Mouse (Mus musculus): ENCODE measurements at regions not wholly inside any gene's neighbourhood (a gene's known extent, or its start where the extent isn't known, plus 50 kb on each side); places are given as distances from the start of the nearest gene placed in this dataset.
A peak's percentile ranks its signal among the peaks of the same experiment; 100 is the strongest.

- ATAC-seq (ENCODE audit: low FRiP score) (no peak), DNase-seq (ENCODE audit: low spot score) (peak; percentile 43)
- Histone ChIP-seq H3K4me3 (replicated peaks; ENCODE audit: low read length) (no peak overlapping the region), H3K4me2 (replicated peaks) (no peak overlapping the region), H3K27ac (no peak overlapping the region), H3K9ac (no peak overlapping the region), H3K27me3 (ENCODE audit: control insufficient read depth, insufficient read depth, low read length) (0 out of 2 replicates have a peak, but pooled peaks cover 8% of the 10 kb centered on the region), H3K9me3 (ENCODE audit: control insufficient read depth, low read length) (no peaks in the 10 kb centered on the region), H3K36me3 (replicated peaks; ENCODE audit: control insufficient read depth, insufficient read depth) (no peaks in the 10 kb centered on the region), H3K4me1 (replicated peaks; ENCODE audit: control insufficient read depth, insufficient read depth, low read length) (peaks cover 10% of the 10 kb centered on the region)
- 42% methylated on average over 6 of the region's 6 CpGs for WGBS
Observed at GRCm38 (mm10) chr9:46511307-46511706, 191.5 kb upstream of the 4931429L15Rik start.

DNA sequence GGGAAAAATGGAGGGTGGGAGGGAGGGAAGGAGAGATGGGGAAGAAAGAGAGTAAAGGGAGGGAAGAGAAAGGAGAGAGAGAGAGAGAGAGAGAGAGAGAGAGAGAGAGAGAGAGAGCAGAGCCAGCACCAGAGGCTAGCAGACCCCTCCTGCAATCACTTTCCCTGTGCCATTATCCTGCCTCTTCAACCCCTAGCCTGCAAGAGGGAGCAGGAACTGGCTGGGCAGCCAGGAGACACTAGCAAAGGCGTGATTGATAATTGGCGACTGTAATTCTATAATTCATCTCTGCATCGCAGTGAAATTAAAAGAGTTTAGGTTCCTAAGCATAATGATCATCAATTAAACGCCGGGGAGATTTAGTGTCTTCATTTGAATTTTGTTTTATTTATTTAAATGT lies 190.1 kb upstream of the 4931429L15Rik start:
- no peak for DNase-seq (ENCODE audit: low spot score)
- 56% methylated on average over 5 of the region's 5 CpGs for WGBS
- Histone ChIP-seq H3K36me3 (replicated peaks; ENCODE audit: control insufficient read depth, insufficient read depth) (no peaks in the 10 kb centered on the region), H3K4me2 (replicated peaks) (no peak overlapping the region), H3K27ac (no peak overlapping the region), H3K4me3 (replicated peaks; ENCODE audit: low read length) (no peak overlapping the region), H3K27me3 (ENCODE audit: control insufficient read depth, insufficient read depth, low read length) (0 out of 2 replicates have a peak, but pooled peaks cover 8% of the 10 kb centered on the region), H3K9ac (no peak overlapping the region), H3K4me1 (replicated peaks; ENCODE audit: control insufficient read depth, insufficient read depth, low read length) (peaks cover 11% of the 10 kb centered on the region), H3K9me3 (ENCODE audit: control insufficient read depth, low read length) (no peaks in the 10 kb centered on the region)
- no peak for ATAC-seq (ENCODE audit: low FRiP score)

GRCm38 (mm10) chr9:46509458-46509857 lies 189.7 kb upstream of the 4931429L15Rik start:
- no peaks in the 10 kb centered on the region for H3K36me3 ChIP-seq (replicated peaks; ENCODE audit: control insufficient read depth, insufficient read depth)
- peaks cover 16% of the 10 kb centered on the region for H3K4me1 ChIP-seq (replicated peaks; ENCODE audit: control insufficient read depth, insufficient read depth, low read length)
- H3K4me2 ChIP-seq (replicated peaks) = no peak overlapping the region
- no peak overlapping the region for H3K27ac ChIP-seq
- no peaks in the 10 kb centered on the region for H3K9me3 ChIP-seq (ENCODE audit: control insufficient read depth, low read length)
- ATAC-seq (ENCODE audit: low FRiP score) = no peak
- WGBS = 11% methylated on average over 5 of the region's 5 CpGs
- H3K9ac ChIP-seq = no peak overlapping the region
- H3K4me3 ChIP-seq (replicated peaks; ENCODE audit: low read length) = no peak overlapping the region
- H3K27me3 ChIP-seq (ENCODE audit: control insufficient read depth, insufficient read depth, low read length) = 0 out of 2 replicates have a peak, but pooled peaks cover 8% of the 10 kb centered on the region
- peak; percentile 46 for DNase-seq (ENCODE audit: low spot score)

DNA sequence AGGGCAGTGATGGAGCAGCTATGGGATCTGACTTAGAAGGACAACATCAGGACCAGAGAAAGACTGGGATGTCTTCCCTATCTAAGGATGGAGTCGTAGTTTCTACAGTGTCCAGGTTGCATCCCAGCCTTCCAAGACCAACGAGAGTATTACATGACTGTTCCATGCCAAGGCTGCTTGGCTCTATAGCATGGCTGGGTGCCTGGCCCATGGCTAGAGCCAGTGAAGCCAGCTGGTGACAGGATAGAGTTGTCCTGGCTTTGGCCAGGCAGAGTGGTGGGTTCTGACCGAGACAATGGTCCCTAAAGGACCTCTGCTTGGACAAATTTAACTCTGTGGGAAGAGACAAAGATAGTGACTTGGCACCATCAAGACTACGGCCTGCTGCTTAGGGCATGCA lies 187.2 kb upstream of the 4931429L15Rik start:
- Histone ChIP-seq H3K9me3 (ENCODE audit: control insufficient read depth, low read length) (no peaks in the 10 kb centered on the region), H3K36me3 (replicated peaks; ENCODE audit: control insufficient read depth, insufficient read depth) (no peaks in the 10 kb centered on the region), H3K9ac (no peak overlapping the region), H3K4me1 (replicated peaks; ENCODE audit: control insufficient read depth, insufficient read depth, low read length) (peaks cover 31% of the 10 kb centered on the region), H3K27ac (no peak overlapping the region), H3K4me2 (replicated peaks) (no peak overlapping the region), H3K27me3 (ENCODE audit: control insufficient read depth, insufficient read depth, low read length) (0 out of 2 replicates have a peak, but pooled peaks cover 8% of the 10 kb centered on the region), H3K4me3 (replicated peaks; ENCODE audit: low read length) (no peak overlapping the region)
- DNase-seq (ENCODE audit: low spot score) (no peak), ATAC-seq (ENCODE audit: low FRiP score) (no peak)
- WGBS = 91% methylated on average over 4 of the region's 4 CpGs

DNA sequence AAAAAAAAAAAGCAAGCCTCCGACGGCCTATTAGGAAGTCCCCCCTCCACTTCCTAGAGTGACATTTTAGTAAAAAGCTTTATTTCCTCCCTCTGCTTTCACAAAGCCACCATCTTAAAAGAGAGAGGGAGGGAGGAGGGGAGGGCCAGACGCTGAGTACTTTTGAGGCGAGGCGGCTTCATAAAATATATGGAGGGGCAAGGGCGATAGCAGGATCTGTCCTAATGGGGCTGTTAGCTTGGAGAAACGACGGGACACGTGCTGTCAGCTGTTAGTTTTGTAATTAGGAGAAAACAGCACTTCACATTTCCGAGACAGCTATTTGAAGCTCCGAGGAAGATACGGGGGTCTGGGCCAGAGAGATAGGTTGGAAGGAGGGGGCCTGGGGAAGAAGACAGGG lies 184.8 kb upstream of the 4931429L15Rik start:
- Histone ChIP-seq H3K4me1 (replicated peaks; ENCODE audit: control insufficient read depth, insufficient read depth, low read length) (peaks cover 21% of the 10 kb centered on the region; the same call in 1 of the 2 replicates), H3K27ac (no peak overlapping the region), H3K4me2 (replicated peaks) (no peak overlapping the region), H3K36me3 (replicated peaks; ENCODE audit: control insufficient read depth, insufficient read depth) (no peaks in the 10 kb centered on the region), H3K9ac (no peak overlapping the region), H3K27me3 (ENCODE audit: control insufficient read depth, insufficient read depth, low read length) (0 out of 2 replicates have a peak, but pooled peaks cover 4% of the 10 kb centered on the region), H3K4me3 (replicated peaks; ENCODE audit: low read length) (no peak overlapping the region), H3K9me3 (ENCODE audit: control insufficient read depth, low read length) (no peaks in the 10 kb centered on the region)
- DNase-seq (ENCODE audit: low spot score) (no peak), ATAC-seq (ENCODE audit: low FRiP score) (no peak)
- 21% methylated on average over 12 of the region's 12 CpGs for WGBS

- H3K27ac ChIP-seq = no peak overlapping the region
- 0 out of 2 replicates have a peak, but pooled peaks cover 4% of the 10 kb centered on the region for H3K27me3 ChIP-seq (ENCODE audit: control insufficient read depth, insufficient read depth, low read length)
- H3K9ac ChIP-seq = no peak overlapping the region
- no peaks in the 10 kb centered on the region for H3K9me3 ChIP-seq (ENCODE audit: control insufficient read depth, low read length)
- WGBS = 16% methylated on average over 3 of the region's 3 CpGs
- DNase-seq (ENCODE audit: low spot score) (peak; percentile 48), ATAC-seq (ENCODE audit: low FRiP score) (no peak)
- no peaks in the 10 kb centered on the region for H3K36me3 ChIP-seq (replicated peaks; ENCODE audit: control insufficient read depth, insufficient read depth)
- H3K4me1 ChIP-seq (replicated peaks; ENCODE audit: control insufficient read depth, insufficient read depth, low read length) = peaks cover 22% of the 10 kb centered on the region; the same call in 1 of the 2 replicates
- no peak overlapping the region for H3K4me2 ChIP-seq (replicated peaks)
- no peak overlapping the region for H3K4me3 ChIP-seq (replicated peaks; ENCODE audit: low read length)
Observed at GRCm38 (mm10) chr9:46504133-46504416, 184.3 kb upstream of the 4931429L15Rik start.

- 0 out of 2 replicates have a peak, but pooled peaks cover 4% of the 10 kb centered on the region for H3K27me3 ChIP-seq (ENCODE audit: control insufficient read depth, insufficient read depth, low read length)
- no peaks in the 10 kb centered on the region for H3K9me3 ChIP-seq (ENCODE audit: control insufficient read depth, low read length)
- no peak overlapping the region for H3K4me2 ChIP-seq (replicated peaks)
- peaks cover 26% of the 10 kb centered on the region; the same call in 1 of the 2 replicates for H3K4me1 ChIP-seq (replicated peaks; ENCODE audit: control insufficient read depth, insufficient read depth, low read length)
- 35% methylated on average over 8 of the region's 8 CpGs for WGBS
- DNase-seq (ENCODE audit: low spot score) (no peak), ATAC-seq (ENCODE audit: low FRiP score) (no peak)
- no peak overlapping the region for H3K9ac ChIP-seq
- no peak overlapping the region for H3K4me3 ChIP-seq (replicated peaks; ENCODE audit: low read length)
- H3K36me3 ChIP-seq (replicated peaks; ENCODE audit: control insufficient read depth, insufficient read depth) = no peaks in the 10 kb centered on the region
- no peak overlapping the region for H3K27ac ChIP-seq
Observed at GRCm38 (mm10) chr9:46503321-46504132, 183.7 kb upstream of the 4931429L15Rik start.

DNA sequence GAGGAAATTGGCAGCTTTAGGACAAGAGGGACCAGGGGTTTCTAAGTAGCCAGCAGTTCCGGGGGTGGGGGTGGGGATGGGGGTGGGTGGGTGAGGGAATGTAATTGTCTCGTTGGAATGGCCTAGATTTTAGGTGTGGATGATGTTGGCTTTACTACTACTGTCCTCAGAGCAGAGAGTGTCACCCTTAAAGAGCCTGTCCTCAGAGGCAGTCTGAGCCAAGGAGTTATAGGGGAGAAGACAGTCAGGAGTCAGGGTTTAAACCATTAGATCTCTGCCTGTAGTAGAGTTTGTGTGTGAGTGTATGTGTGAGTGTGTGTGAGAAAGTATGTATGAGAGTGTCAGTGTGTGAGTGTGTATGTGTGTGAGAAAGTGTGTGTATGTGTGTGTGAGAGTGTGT lies 179.6 kb upstream of the 4931429L15Rik start:
- no peak overlapping the region for H3K27ac ChIP-seq
- peaks cover 24% of the 10 kb centered on the region; the same call in 1 of the 2 replicates for H3K4me1 ChIP-seq (replicated peaks; ENCODE audit: control insufficient read depth, insufficient read depth, low read length)
- 17% methylated on average over 2 of the region's 2 CpGs for WGBS
- no peak for ATAC-seq (ENCODE audit: low FRiP score)
- no peaks in the 10 kb centered on the region for H3K27me3 ChIP-seq (ENCODE audit: control insufficient read depth, insufficient read depth, low read length)
- DNase-seq (ENCODE audit: low spot score) = no peak
- H3K4me3 ChIP-seq (replicated peaks; ENCODE audit: low read length) = no peak overlapping the region
- no peaks in the 10 kb centered on the region for H3K36me3 ChIP-seq (replicated peaks; ENCODE audit: control insufficient read depth, insufficient read depth)
- no peak overlapping the region for H3K4me2 ChIP-seq (replicated peaks)
- H3K9ac ChIP-seq = no peak overlapping the region
- no peaks in the 10 kb centered on the region for H3K9me3 ChIP-seq (ENCODE audit: control insufficient read depth, low read length)

DNA sequence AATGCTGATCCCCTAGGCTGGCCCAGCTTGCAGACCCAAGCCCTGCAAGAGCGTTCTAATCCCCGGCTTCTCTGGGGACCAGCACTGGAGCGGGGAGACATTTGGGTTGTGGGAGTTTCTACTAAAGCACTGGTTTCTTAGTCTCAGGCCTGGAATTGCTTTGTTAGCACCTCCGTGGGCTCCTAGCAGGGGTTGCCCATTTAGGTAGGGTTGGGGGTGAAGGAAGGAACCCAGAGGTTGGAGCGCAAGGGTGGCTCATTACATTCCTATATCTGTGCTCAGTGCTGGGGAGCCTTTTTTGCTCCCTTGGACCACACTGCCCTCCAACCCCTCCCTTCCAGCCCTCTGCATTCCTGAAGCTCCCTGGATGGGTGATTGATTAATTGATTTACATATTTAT lies 179.1 kb upstream of the 4931429L15Rik start:
- H3K9ac ChIP-seq = no peak overlapping the region
- H3K4me1 ChIP-seq (replicated peaks; ENCODE audit: control insufficient read depth, insufficient read depth, low read length) = peaks cover 20% of the 10 kb centered on the region; the same call in 1 of the 2 replicates
- no peak overlapping the region for H3K4me3 ChIP-seq (replicated peaks; ENCODE audit: low read length)
- WGBS = 44% methylated on average over 5 of the region's 5 CpGs
- no peak overlapping the region for H3K27ac ChIP-seq
- no peak overlapping the region for H3K4me2 ChIP-seq (replicated peaks)
- no peaks in the 10 kb centered on the region for H3K27me3 ChIP-seq (ENCODE audit: control insufficient read depth, insufficient read depth, low read length)
- no peaks in the 10 kb centered on the region for H3K36me3 ChIP-seq (replicated peaks; ENCODE audit: control insufficient read depth, insufficient read depth)
- H3K9me3 ChIP-seq (ENCODE audit: control insufficient read depth, low read length) = no peaks in the 10 kb centered on the region
- ATAC-seq (ENCODE audit: low FRiP score) (no peak), DNase-seq (ENCODE audit: low spot score) (no peak)
